Mouse (Mus musculus) erythroblast, adult 5-6 weeks (primary cell): ENCODE measurements around the gene Thada. TPM values are rescaled to one million over a fixed set of nuclear protein-coding genes. Genes with fewer than 3 reads are reported as not detected.

Source experiments
- ATAC-seq: replicated peaks from 2 replicates; pipeline ENCODE4 v1.8.0; 2016; ENCODE audit warnings: moderate number of reproducible peaks, mild to moderate bottlenecking, moderate TSS enrichment, inconsistent platforms; ENCODE audit not compliant: poor library complexity, low FRiP score, severe bottlenecking
- total RNA-seq, 2 experiments: library from RNA; stranded (forward) in 1 of 2; stranded (reverse) in 1 of 2; fragments of 150-400 nt in 1 of 2; fragments of 200-764, 138-1000 nt in 1 of 2; gene quantifications; 2 replicates each; pipeline versions ENCODE4 v1.2.3 to v1.2.4; 2015 to 2017; ENCODE audit warnings: low replicate concordance in 2 of 2

Thada gene
- total RNA-seq, 2 experiments from 2014 or later, result 5.4 to 7.7 TPM

- no peak for ATAC-seq
Observed at GRCm38 (mm10) chr17:84269722-84270121, 196.3 kb downstream of the Thada start.

GRCm38 (mm10) chr17:84268450-84268849 lies 197.6 kb downstream of the Thada start:
- ATAC-seq, result no peak

GRCm38 (mm10) chr17:84267456-84268074 lies 198.4 kb downstream of the Thada start:
- ATAC-seq, result 0 out of 2 replicates have a peak, but pooled peaks have one; percentile 55

GRCm38 (mm10) chr17:84266161-84266948 lies 199.7 kb downstream of the Thada start:
- ATAC-seq, result no peak

- no peak for ATAC-seq
Observed at GRCm38 (mm10) chr17:84265480-84266130, 200.4 kb downstream of the Thada start.

GRCm38 (mm10) chr17:84264305-84264704 lies 201.7 kb downstream of the Thada start:
- no peak for ATAC-seq

GRCm38 (mm10) chr17:84263591-84263990 lies 202.4 kb downstream of the Thada start:
- no peak for ATAC-seq

- ATAC-seq, result peak; percentile 45; the same call in 1 of the 2 replicates
Observed at GRCm38 (mm10) chr17:84262325-84262979, 203.6 kb downstream of the Thada start.

GRCm38 (mm10) chr17:84261010-84261409 lies 205.0 kb downstream of the Thada start:
- ATAC-seq, result 0 out of 2 replicates have a peak, but pooled peaks have one; percentile 30

- no peak for ATAC-seq
Observed at GRCm38 (mm10) chr17:84260226-84260625, 205.8 kb downstream of the Thada start.

- ATAC-seq, result no peak
Observed at GRCm38 (mm10) chr17:84258638-84259261, 207.3 kb downstream of the Thada start.

GRCm38 (mm10) chr17:84257927-84258532 lies 208.0 kb downstream of the Thada start:
- ATAC-seq, result no peak

- ATAC-seq, result no peak
Observed at GRCm38 (mm10) chr17:84256278-84256819, 209.7 kb downstream of the Thada start.

GRCm38 (mm10) chr17:84255841-84256240 lies 210.2 kb downstream of the Thada start:
- ATAC-seq, result no peak

- ATAC-seq, result no peak
Observed at GRCm38 (mm10) chr17:84251426-84251825, 214.6 kb downstream of the Thada start.

- no peak for ATAC-seq
Observed at GRCm38 (mm10) chr17:84244182-84244920, 221.7 kb downstream of the Thada start.

- ATAC-seq, result no peak
Observed at GRCm38 (mm10) chr17:84243759-84244158, 222.2 kb downstream of the Thada start.

GRCm38 (mm10) chr17:84241308-84241957 lies 224.6 kb downstream of the Thada start:
- ATAC-seq, result no peak
